Comparison of ENCODE assay signal across 8 mouse cellular contexts in the genomic region with DNA sequence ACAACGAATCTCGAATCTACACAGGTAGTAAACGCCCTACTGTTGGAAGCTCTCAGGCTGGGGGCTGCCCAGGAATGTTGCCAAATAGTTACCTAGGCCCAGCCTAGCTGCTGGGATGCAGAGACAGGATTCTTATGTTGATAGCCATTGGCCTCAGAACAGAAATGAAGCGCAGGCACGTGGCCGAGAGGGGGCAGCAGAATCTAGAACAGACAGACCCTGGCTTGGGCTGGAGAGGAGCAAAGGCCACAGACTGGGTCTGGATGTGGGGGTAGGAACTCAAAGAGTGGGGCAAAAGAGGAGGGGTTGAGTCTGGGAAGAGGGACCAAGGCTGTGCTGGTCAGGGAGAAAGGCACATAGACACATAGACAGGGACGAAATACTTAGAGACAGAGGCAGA. TPM values are rescaled to one million over a fixed set of nuclear protein-coding genes. Genes with fewer than 3 reads are reported as not detected.
DNase-seq lines count a peak whose midpoint lies in the region; ATAC-seq and TF ChIP-seq lines count a peak whose summit lies in the region.

No protein-coding gene starts in this region.

- H3K36me3 ChIP-seq in midbrain, embryonic 11.5 days (ENCODE audit: control insufficient read depth, insufficient read depth, low read length) = peaks cover 10% of the 10 kb centered on the region
- no peaks in the 10 kb centered on the region for H3K36me3 ChIP-seq in stomach, postnatal 0 days (ENCODE audit: control insufficient read depth, insufficient read depth, low read length)

- H3K4me1 ChIP-seq in cortical plate, adult 2 months (ENCODE audit: control insufficient read depth, insufficient read depth, low read length) = no peaks in the 10 kb centered on the region
- peaks cover 12% of the 10 kb centered on the region for H3K4me1 ChIP-seq in midbrain, embryonic 11.5 days (ENCODE audit: control insufficient read depth, insufficient read depth, low read length)
- H3K4me1 ChIP-seq in stomach, postnatal 0 days (replicated peaks; ENCODE audit: control insufficient read depth, insufficient read depth) = no peaks in the 10 kb centered on the region

- intact Hi-C loops in heart, postnatal 14 days (cut with DNase I) = loop anchor here (2.0 kb wide), 1 partner anchor 43 kb away; a partner anchor contains a TSS

- no peak overlapping the region for H3K27ac ChIP-seq in cortical plate, adult 2 months (ENCODE audit: insufficient read depth, low read length)
- no peak overlapping the region for H3K27ac ChIP-seq in midbrain, embryonic 11.5 days (ENCODE audit: low read depth, low read length)
- no peak overlapping the region for H3K27ac ChIP-seq in stomach, postnatal 0 days (replicated peaks)

- no peak for DNase-seq in frontal cortex, postnatal 14 days (ENCODE audit: low spot score in 2 of 2)
- DNase-seq in WW6 (ENCODE audit: low read depth, low spot score) = peak; percentile 40
- DNase-seq in heart, postnatal 14 days = peak; percentile 64 to 75
- peak; percentile 48 for DNase-seq in layer of hippocampus, adult 9-11 months
- DNase-seq in midbrain, embryonic 11.5 days (ENCODE audit: low spot score, missing footprints) = peak; percentile 94
- DNase-seq in stomach, postnatal 0 days (ENCODE audit: low spot score) = peak; percentile 58

- no peak overlapping the region for H3K4me2 ChIP-seq in midbrain, embryonic 11.5 days
- H3K4me2 ChIP-seq in stomach, postnatal 0 days (replicated peaks; ENCODE audit: low read depth) = no peak overlapping the region

- no peaks in the 10 kb centered on the region for H3K9me3 ChIP-seq in midbrain, embryonic 11.5 days (ENCODE audit: control insufficient read depth, low read length)
- H3K9me3 ChIP-seq in stomach, postnatal 0 days (ENCODE audit: control insufficient read depth, low read length) = no peaks in the 10 kb centered on the region

- no peaks in the 10 kb centered on the region for H3K27me3 ChIP-seq in midbrain, embryonic 11.5 days (ENCODE audit: control insufficient read depth, insufficient read depth, low read length)
- no peaks in the 10 kb centered on the region for H3K27me3 ChIP-seq in stomach, postnatal 0 days (ENCODE audit: control insufficient read depth, insufficient read depth, low read length)

- no peak overlapping the region for H3K9ac ChIP-seq in midbrain, embryonic 11.5 days (ENCODE audit: low read length)
- H3K9ac ChIP-seq in stomach, postnatal 0 days (ENCODE audit: low read length) = no peak overlapping the region

- peak; percentile 35 for ATAC-seq in frontal cortex, adult (ENCODE audit: low TSS enrichment)
- peak; percentile 56 for ATAC-seq in midbrain, embryonic 11.5 days (ENCODE audit: low FRiP score)
- ATAC-seq in stomach, postnatal 0 days (ENCODE audit: low FRiP score, low TSS enrichment) = no peak

- no peak for TF ChIP-seq EP300 in stomach, postnatal 0 days (optimal IDR thresholded peaks at IDR 0.05)

- no peak for TF ChIP-seq POLR2A in cortical plate, adult 2 months (IDR thresholded peaks at IDR 0.05; ENCODE audit: extremely low read depth, insufficient read depth, low read length)

- no peak overlapping the region for H3K4me3 ChIP-seq in cortical plate, adult 2 months (ENCODE audit: insufficient read depth, low read length)
- no peak overlapping the region for H3K4me3 ChIP-seq in midbrain, embryonic 11.5 days (ENCODE audit: low read depth, low read length)
- no peak overlapping the region for H3K4me3 ChIP-seq in stomach, postnatal 0 days (ENCODE audit: low read depth, low read length)

- WGBS in midbrain, embryonic 11.5 days = 15% methylated on average over 7 of the region's 7 CpGs
- 14% methylated on average over 7 of the region's 7 CpGs for WGBS in stomach, postnatal 0 days

- peak; percentile 48 for TF ChIP-seq CTCF in cortical plate, adult 2 months (IDR thresholded peaks at IDR 0.05; ENCODE audit: extremely low read depth, insufficient read depth, low read length)
- TF ChIP-seq CTCF in stomach, postnatal 0 days (IDR thresholded peaks at IDR 0.05; ENCODE audit: low read depth) = peak; percentile 80

RNA-seq across cellular contexts. Expression of a gene that starts 14.1 kb away (rescaled TPM):
- 88.2 and 97.6 TPM in 2 replicates for polyA plus RNA-seq in cortical plate, adult 2 months (2012; rRNA removed)
- 1 to 10 TPM; 4.3 to 4.6 TPM for total RNA-seq in heart, postnatal 14 days (2021)
- polyA plus RNA-seq in midbrain, embryonic 11.5 days (2014; fragmentation: Nextera tagmentation; extraction: Ambion mirVana) = 30.4 and 32.9 TPM in 2 replicates
- polyA plus RNA-seq in stomach, postnatal 0 days (2015; fragmentation: Nextera tagmentation; extraction: Ambion mirVana) = 50.5 and 55.4 TPM in 2 replicates

RNA-seq across cellular contexts. Expression of a gene that starts 42.7 kb away (rescaled TPM):
- polyA plus RNA-seq in cortical plate, adult 2 months (2012; rRNA removed) = 59.8 and 67.8 TPM in 2 replicates
- total RNA-seq in heart, postnatal 14 days (2021) = 1 to 10 TPM; 2.0 to 5.1 TPM
- 25.7 and 33.8 TPM in 2 replicates for polyA plus RNA-seq in midbrain, embryonic 11.5 days (2014; fragmentation: Nextera tagmentation; extraction: Ambion mirVana)
- 4.3 and 5.9 TPM in 2 replicates for polyA plus RNA-seq in stomach, postnatal 0 days (2015; fragmentation: Nextera tagmentation; extraction: Ambion mirVana)

RNA-seq across cellular contexts. Expression of a gene that starts 45.6 kb away (rescaled TPM):
- 50.6 and 51.6 TPM in 2 replicates for polyA plus RNA-seq in cortical plate, adult 2 months (2012; rRNA removed)
- 10 to 100 TPM; 56.9 to 61.0 TPM for total RNA-seq in heart, postnatal 14 days (2021)
- 55.2 and 57.9 TPM in 2 replicates for polyA plus RNA-seq in midbrain, embryonic 11.5 days (2014; fragmentation: Nextera tagmentation; extraction: Ambion mirVana)
- 73.7 and 80.0 TPM in 2 replicates for polyA plus RNA-seq in stomach, postnatal 0 days (2015; fragmentation: Nextera tagmentation; extraction: Ambion mirVana)

RNA-seq across cellular contexts. Expression of a gene that starts 59.1 kb away (rescaled TPM):
- polyA plus RNA-seq in cortical plate, adult 2 months (2012; rRNA removed) = 31.6 and 37.4 TPM in 2 replicates
- 10 to 100 TPM; 28.7 to 30.2 TPM for total RNA-seq in heart, postnatal 14 days (2021)
- 69.3 and 85.9 TPM in 2 replicates for polyA plus RNA-seq in midbrain, embryonic 11.5 days (2014; fragmentation: Nextera tagmentation; extraction: Ambion mirVana)
- 38.0 and 40.2 TPM in 2 replicates for polyA plus RNA-seq in stomach, postnatal 0 days (2015; fragmentation: Nextera tagmentation; extraction: Ambion mirVana)

Comparison
In these comparisons a context has a peak if more than half of its experiments do, and no peak if none do; other contexts are left out.
1. DNase-seq: peak in WW6 (single experiment), heart, postnatal 14 days (2 of 2), layer of hippocampus, adult 9-11 months (single experiment), midbrain, embryonic 11.5 days (single experiment) and stomach, postnatal 0 days (single experiment); none in frontal cortex, postnatal 14 days (0 of 2).